Mouse (Mus musculus): ENCODE data around the gene 4933428G20Rik. TPM values are rescaled to one million over a fixed set of nuclear protein-coding genes. Genes with fewer than 3 reads are reported as not detected.

The 4933428G20Rik gene
- polyA plus RNA-seq, 1 experiment from 2014 or later: 1.4 TPM

- H3K27me3 ChIP-seq: no peaks in the 10 kb centered on the region
- WGBS: 93% methylated on average over 15 of the region's 15 CpGs
- no peak overlapping the region for H3K4me3 ChIP-seq
- peaks cover 77% of the 10 kb centered on the region for H3K36me3 ChIP-seq
- H3K27ac ChIP-seq: 0 out of 2 replicates have a peak overlapping the region, but pooled peaks have one; percentile 14
- 0 out of 2 replicates have a peak overlapping the region, but pooled peaks have one; percentile 11 for H3K9ac ChIP-seq
- no peak for ATAC-seq (ENCODE audit: insufficient number of reproducible peaks, insufficient read depth, low FRiP score, low TSS enrichment)
- H3K4me1 ChIP-seq: peaks cover 32% of the 10 kb centered on the region
- no peaks in the 10 kb centered on the region for H3K9me3 ChIP-seq
- peak overlapping the region; percentile 56; the same call in 1 of the 2 replicates for H3K4me2 ChIP-seq (replicated peaks)
Observed at GRCm38 (mm10) chr11:97451625-97452024, 48.5 kb downstream of the 4933428G20Rik start.

GRCm38 (mm10) chr11:97450305-97450922 lies 49.7 kb downstream of the 4933428G20Rik start:
- no peak for ATAC-seq (ENCODE audit: insufficient number of reproducible peaks, insufficient read depth, low FRiP score, low TSS enrichment)
- WGBS: 28% methylated on average over 10 of the region's 10 CpGs
- Histone ChIP-seq H3K4me1 (peaks cover 32% of the 10 kb centered on the region), H3K9me3 (no peaks in the 10 kb centered on the region), H3K27ac (peak overlapping the region; percentile 81), H3K27me3 (no peaks in the 10 kb centered on the region), H3K4me2 (replicated peaks) (peak overlapping the region; percentile 56), H3K9ac (peak overlapping the region; percentile 51), H3K4me3 (peak overlapping the region; percentile 45), H3K36me3 (peaks cover 77% of the 10 kb centered on the region)

GRCm38 (mm10) chr11:97449601-97450293 lies 50.4 kb downstream of the 4933428G20Rik start:
- WGBS: 11% methylated on average over 15 of the region's 15 CpGs
- ATAC-seq (ENCODE audit: insufficient number of reproducible peaks, insufficient read depth, low FRiP score, low TSS enrichment): peak; percentile 82
- Histone ChIP-seq H3K9ac (peak overlapping the region; percentile 51), H3K9me3 (no peaks in the 10 kb centered on the region), H3K4me3 (peak overlapping the region; percentile 45), H3K4me1 (peaks cover 32% of the 10 kb centered on the region), H3K27ac (peak overlapping the region; percentile 81), H3K36me3 (peaks cover 77% of the 10 kb centered on the region), H3K27me3 (no peaks in the 10 kb centered on the region), H3K4me2 (replicated peaks) (peak overlapping the region; percentile 56)

GRCm38 (mm10) chr11:97448611-97449394 lies 51.3 kb downstream of the 4933428G20Rik start:
- peaks cover 76% of the 10 kb centered on the region for H3K36me3 ChIP-seq
- H3K4me1 ChIP-seq: peaks cover 34% of the 10 kb centered on the region
- WGBS: 89% methylated on average over 11 of the region's 11 CpGs
- no peaks in the 10 kb centered on the region for H3K9me3 ChIP-seq
- no peaks in the 10 kb centered on the region for H3K27me3 ChIP-seq
- no peak overlapping the region for H3K4me2 ChIP-seq (replicated peaks)
- H3K27ac ChIP-seq: peak overlapping the region; percentile 81
- no peak overlapping the region for H3K9ac ChIP-seq
- H3K4me3 ChIP-seq: no peak overlapping the region
- no peak for ATAC-seq (ENCODE audit: insufficient number of reproducible peaks, insufficient read depth, low FRiP score, low TSS enrichment)

- Histone ChIP-seq H3K4me1 (peaks cover 35% of the 10 kb centered on the region), H3K27ac (no peak overlapping the region), H3K4me2 (replicated peaks) (no peak overlapping the region), H3K4me3 (no peak overlapping the region), H3K36me3 (peaks cover 70% of the 10 kb centered on the region), H3K27me3 (no peaks in the 10 kb centered on the region), H3K9me3 (no peaks in the 10 kb centered on the region), H3K9ac (no peak overlapping the region)
- no peak for ATAC-seq (ENCODE audit: insufficient number of reproducible peaks, insufficient read depth, low FRiP score, low TSS enrichment)
- 75% methylated on average over 7 of the region's 7 CpGs for WGBS
Observed at GRCm38 (mm10) chr11:97447979-97448378, 52.2 kb downstream of the 4933428G20Rik start.

GRCm38 (mm10) chr11:97445999-97446511 lies 54.1 kb downstream of the 4933428G20Rik start:
- Histone ChIP-seq H3K9ac (no peak overlapping the region), H3K36me3 (peaks cover 51% of the 10 kb centered on the region), H3K9me3 (no peaks in the 10 kb centered on the region), H3K27me3 (no peaks in the 10 kb centered on the region), H3K4me2 (replicated peaks) (no peak overlapping the region), H3K4me1 (peaks cover 41% of the 10 kb centered on the region), H3K4me3 (no peak overlapping the region), H3K27ac (no peak overlapping the region; the same call in 1 of the 2 replicates)
- WGBS: 64% methylated on average over 4 of the region's 4 CpGs
- no peak for ATAC-seq (ENCODE audit: insufficient number of reproducible peaks, insufficient read depth, low FRiP score, low TSS enrichment)

- ATAC-seq (ENCODE audit: insufficient number of reproducible peaks, insufficient read depth, low FRiP score, low TSS enrichment): no peak
- Histone ChIP-seq H3K4me2 (replicated peaks) (no peak overlapping the region), H3K36me3 (peaks cover 51% of the 10 kb centered on the region), H3K4me1 (peaks cover 41% of the 10 kb centered on the region), H3K27me3 (no peaks in the 10 kb centered on the region), H3K27ac (0 out of 2 replicates have a peak overlapping the region, but pooled peaks have one; percentile 46), H3K9ac (no peak overlapping the region; the same call in 1 of the 2 replicates), H3K9me3 (no peaks in the 10 kb centered on the region), H3K4me3 (no peak overlapping the region)
- WGBS: 75% methylated on average over 6 of the region's 6 CpGs
Observed at GRCm38 (mm10) chr11:97445596-97445995, 54.5 kb downstream of the 4933428G20Rik start.

GRCm38 (mm10) chr11:97442891-97443675 lies 57.1 kb downstream of the 4933428G20Rik start:
- peaks cover 8% of the 10 kb centered on the region; the same call in 1 of the 2 replicates for H3K27me3 ChIP-seq
- peaks cover 40% of the 10 kb centered on the region for H3K36me3 ChIP-seq
- ATAC-seq (ENCODE audit: insufficient number of reproducible peaks, insufficient read depth, low FRiP score, low TSS enrichment): no peak
- H3K27ac ChIP-seq: 0 out of 2 replicates have a peak overlapping the region, but pooled peaks have one; percentile 0
- 84% methylated on average over 11 of the region's 11 CpGs for WGBS
- H3K9me3 ChIP-seq: no peaks in the 10 kb centered on the region
- H3K4me3 ChIP-seq: no peak overlapping the region
- H3K4me2 ChIP-seq (replicated peaks): peak overlapping the region; percentile 89; the same call in 1 of the 2 replicates
- peaks cover 52% of the 10 kb centered on the region for H3K4me1 ChIP-seq
- H3K9ac ChIP-seq: no peak overlapping the region

GRCm38 (mm10) chr11:97441658-97442125 lies 58.4 kb downstream of the 4933428G20Rik start:
- Histone ChIP-seq H3K9ac (peak overlapping the region; percentile 29; the same call in 1 of the 2 replicates), H3K4me1 (peaks cover 62% of the 10 kb centered on the region), H3K4me3 (peak overlapping the region; percentile 69), H3K27me3 (peaks cover 8% of the 10 kb centered on the region; the same call in 1 of the 2 replicates), H3K9me3 (no peaks in the 10 kb centered on the region), H3K4me2 (replicated peaks) (peak overlapping the region; percentile 89), H3K36me3 (peaks cover 28% of the 10 kb centered on the region), H3K27ac (peak overlapping the region; percentile 81)
- 2% methylated on average over 3 of the region's 3 CpGs for WGBS
- 0 out of 2 replicates have a peak, but pooled peaks have one; percentile 13 for ATAC-seq (ENCODE audit: insufficient number of reproducible peaks, insufficient read depth, low FRiP score, low TSS enrichment)

- Histone ChIP-seq H3K27me3 (peaks cover 8% of the 10 kb centered on the region; the same call in 1 of the 2 replicates), H3K4me1 (peaks cover 67% of the 10 kb centered on the region), H3K9ac (peak overlapping the region; percentile 79)
Observed at GRCm38 (mm10) chr11:97441036-97441657, 59.0 kb downstream of the 4933428G20Rik start.

More at GRCm38 (mm10) chr11:97441036-97441657, 59.0 kb downstream of the 4933428G20Rik start:
- Histone ChIP-seq H3K9me3 (no peaks in the 10 kb centered on the region), H3K4me2 (replicated peaks) (peak overlapping the region; percentile 89), H3K27ac (peak overlapping the region; percentile 81), H3K36me3 (peaks cover 22% of the 10 kb centered on the region), H3K4me3 (peak overlapping the region; percentile 69)
- no peak for ATAC-seq (ENCODE audit: insufficient number of reproducible peaks, insufficient read depth, low FRiP score, low TSS enrichment)
- 54% methylated on average over 15 of the region's 15 CpGs for WGBS
